Mouse (Mus musculus) left cerebral cortex, postnatal 10 days (tissue): Measurements from ENCODE around the gene Mpo. TPM values are rescaled to one million over a fixed set of nuclear protein-coding genes. Genes with fewer than 3 reads are reported as not detected.

ENCODE experiments used
- DNase-seq, 2 experiments: peaks; one replicate each; pipeline ENCODE4 v3.0.0; 2021 to 2022; ENCODE audit warnings: low spot score in 2 of 2, mixed read lengths in 1 of 2; ENCODE audit errors: extremely low spot score in 1 of 2
- intact Hi-C: fragments of 180-260 bp; cut with DNase I; formaldehyde crosslinking; loops from one replicate; pipeline ENCODE4 v1.15.1; 2025
- total RNA-seq, 2 experiments: library from RNA; stranded (reverse); gene quantifications; 2 replicates each; pipeline ENCODE4 v1.2.3; 2021

Mpo gene
- total RNA-seq, 2 experiments from 2014 or later, result not detected

DNA sequence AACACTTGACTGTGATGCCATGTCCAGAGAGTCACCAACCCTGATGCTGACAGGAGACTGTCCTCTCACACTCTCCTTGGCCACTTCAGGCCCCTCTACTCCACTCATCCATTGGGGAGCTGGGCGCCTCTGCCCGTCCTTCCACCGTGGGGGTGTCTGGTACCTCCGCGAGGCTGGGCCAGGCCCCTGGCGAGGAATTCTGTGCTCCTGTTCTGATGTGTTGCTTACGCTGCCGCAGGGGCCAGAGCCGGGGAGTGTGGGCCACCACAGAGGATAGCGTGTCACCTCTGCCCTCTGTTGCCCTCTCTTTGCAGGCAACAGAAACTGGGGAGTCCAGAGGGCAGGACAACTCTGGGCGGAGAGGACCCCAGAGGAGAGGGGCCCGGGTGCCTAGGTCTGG, 14.5 kb upstream of the Mpo start:
- intact Hi-C loops, result no loop called here
- DNase-seq, result no peak

- intact Hi-C loops, result no loop called here
These were observed 14.0 kb upstream of the Mpo start for GRCm38 (mm10) chr11:87779392-87779791.

DNA sequence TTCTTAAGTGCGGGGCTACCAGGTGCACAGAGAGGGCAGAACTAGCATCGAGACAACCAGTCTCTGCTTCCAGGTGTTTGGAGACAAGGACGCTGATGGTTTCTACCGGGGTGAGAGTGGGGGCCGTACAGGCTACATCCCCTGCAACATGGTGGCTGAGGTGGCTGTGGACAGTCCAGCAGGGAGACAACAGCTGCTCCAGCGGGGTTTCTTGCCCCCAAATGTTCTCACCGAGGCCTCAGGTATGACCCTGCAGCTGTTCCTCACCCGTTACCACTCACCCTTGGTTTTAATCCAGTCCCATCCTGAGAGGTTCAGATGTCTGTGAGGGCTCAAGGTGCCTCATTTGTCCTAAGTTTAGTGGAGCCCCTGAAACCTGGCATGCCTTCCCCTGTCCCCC, 13.3 kb upstream of the Mpo start:
- intact Hi-C loops, result no loop called here
- no peak for DNase-seq

More at GRCm38 (mm10) chr11:87779392-87779791, 14.0 kb upstream of the Mpo start:
- DNase-seq, result no peak

GRCm38 (mm10) chr11:87790088-87790487, 3.3 kb upstream of the Mpo start:
- intact Hi-C loops, result no loop called here
- no peak for DNase-seq

DNA sequence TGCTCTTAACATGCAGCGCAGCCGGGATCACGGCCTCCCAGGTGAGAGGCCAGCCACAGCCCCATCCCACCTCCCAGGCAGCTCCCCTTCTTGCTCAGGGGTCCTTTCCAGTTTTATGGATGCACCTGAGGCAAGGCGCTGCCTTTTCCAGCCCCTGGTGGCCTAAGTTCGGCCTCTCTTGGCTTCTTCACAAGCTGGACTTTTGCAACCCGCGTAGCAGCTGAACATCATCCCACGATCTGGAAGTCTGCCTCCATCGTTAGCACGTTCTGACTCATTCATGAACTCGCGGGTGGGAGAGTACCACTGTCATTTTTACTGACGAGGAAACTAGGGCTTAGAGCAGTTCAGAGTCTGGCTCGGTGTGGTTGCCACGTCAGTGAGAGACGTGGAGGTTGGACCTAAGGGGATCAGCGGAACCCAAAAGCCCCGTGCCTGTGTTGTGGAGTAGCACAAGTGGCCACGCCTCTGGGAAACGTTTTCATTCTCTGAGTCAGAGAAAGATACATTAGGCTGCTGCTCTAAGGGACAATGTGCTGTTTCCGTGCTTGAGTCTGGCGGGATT, 8.4 kb downstream of the Mpo start:
- intact Hi-C loops, result no loop called here
- peak in 1 of 2 experiments; percentile 8 for DNase-seq

GRCm38 (mm10) chr11:87802621-87803020, 9.2 kb downstream of the Mpo start:
- DNase-seq, result peak in 1 of 2 experiments; percentile 51
- intact Hi-C loops, result no loop called here

- DNase-seq, result no peak
- intact Hi-C loops, result no loop called here
These were observed 12.1 kb downstream of the Mpo start for GRCm38 (mm10) chr11:87805448-87805847.

DNA sequence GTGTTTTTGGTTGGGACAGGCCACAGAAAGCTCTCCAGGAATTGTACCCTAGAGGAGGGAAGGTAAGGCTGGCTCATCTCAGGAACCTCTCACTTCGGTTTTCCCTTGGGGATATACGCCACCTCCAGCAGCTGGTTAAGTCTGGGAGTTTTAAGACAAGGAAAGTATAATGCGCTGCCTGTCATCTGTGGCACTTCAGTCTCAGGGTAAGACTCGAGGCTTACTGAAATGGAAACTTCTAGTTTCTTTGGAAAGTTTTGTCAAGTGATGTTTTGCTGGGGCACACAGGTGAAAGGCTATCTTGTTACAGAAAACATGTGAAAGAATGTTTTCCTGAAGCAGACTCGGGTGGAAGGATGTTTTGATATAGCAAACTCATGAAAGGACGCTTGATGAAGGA, 14.1 kb downstream of the Mpo start:
- intact Hi-C loops, result no loop called here
- no peak for DNase-seq

- intact Hi-C loops, result no loop called here
- DNase-seq, result no peak
These were observed 14.9 kb downstream of the Mpo start for GRCm38 (mm10) chr11:87808236-87808635.

DNA sequence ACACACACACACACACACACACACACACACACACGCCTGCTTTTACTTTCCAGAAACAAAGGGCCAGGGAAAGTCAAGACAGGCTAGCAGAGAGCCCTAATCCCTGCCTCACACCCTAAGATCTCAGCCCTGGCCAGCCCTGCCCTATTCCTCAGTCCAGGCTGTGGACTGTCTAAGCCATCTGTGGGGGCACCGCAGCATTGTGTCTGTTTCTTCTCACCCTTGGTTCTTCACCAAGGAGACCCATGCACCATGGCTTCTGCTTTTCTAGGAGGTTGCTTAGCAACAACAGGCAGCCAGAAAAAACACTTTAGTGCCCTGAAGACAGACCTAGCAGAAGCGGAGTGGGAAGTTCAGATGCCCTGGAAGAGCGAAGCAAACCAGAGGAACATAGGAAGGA, 18.0 kb downstream of the Mpo start:
- DNase-seq, result no peak
- intact Hi-C loops, result no loop called here

DNA sequence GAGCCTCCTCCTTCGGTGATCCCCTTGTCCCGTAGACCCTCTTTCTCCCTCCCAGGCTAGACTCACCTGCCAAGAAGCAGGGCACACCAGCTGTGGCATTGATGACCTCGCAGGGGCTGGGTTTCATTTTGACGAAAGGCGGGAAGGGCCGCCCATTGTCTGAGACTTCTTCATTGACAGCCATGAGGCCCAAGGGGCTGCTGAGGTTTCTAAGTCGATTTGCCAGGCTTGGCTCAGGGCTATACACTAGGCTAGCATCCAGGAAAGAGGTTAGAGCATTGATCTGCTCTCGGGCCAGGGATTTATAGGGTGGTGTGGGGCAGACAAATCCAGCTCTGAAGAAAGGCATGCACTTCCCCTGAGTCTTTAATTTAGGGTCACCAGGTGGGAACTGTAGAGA, 21.4 kb downstream of the Mpo start:
- DNase-seq, result no peak
- intact Hi-C loops, result loop anchor here (5.0 kb wide), 1 partner anchor 153 kb away; the partner anchor contains the start of gene Rnf43

DNA sequence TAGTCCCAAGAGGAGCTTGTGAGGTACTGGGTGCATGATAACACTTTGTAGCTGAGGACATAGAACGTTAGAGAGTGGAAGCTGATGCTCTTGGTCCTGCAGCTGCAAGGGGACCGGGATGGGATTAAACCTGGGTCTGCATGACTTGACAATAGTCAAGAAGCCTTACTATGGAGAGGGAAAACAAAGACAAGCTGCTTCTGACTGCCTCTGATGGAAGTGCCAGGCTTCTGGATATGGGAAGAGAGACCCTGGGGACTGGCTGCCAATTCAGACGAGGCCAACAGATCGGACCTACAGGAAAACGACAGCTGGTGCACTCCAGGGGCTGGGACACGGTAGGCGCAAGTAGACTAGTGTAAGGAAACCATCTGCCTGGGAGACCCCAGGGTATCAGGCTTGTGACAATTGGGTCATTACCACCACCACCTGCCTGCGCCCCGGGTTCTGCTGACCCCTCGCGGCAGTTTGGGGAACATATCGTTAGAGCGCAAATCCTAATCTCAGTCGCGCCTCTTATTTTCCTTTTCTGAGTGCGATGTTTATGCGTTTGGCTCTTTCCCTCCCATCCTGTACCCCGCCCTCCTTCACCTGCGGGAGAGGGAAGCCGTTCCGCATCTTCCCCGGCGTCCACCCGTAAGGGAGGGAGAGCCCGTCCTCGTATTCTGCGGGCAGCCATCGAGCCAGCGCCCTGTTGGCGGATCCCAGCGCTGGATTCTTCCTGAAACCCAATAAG, 23.5 kb downstream of the Mpo start:
- peak; percentile 20 to 59 for DNase-seq
- intact Hi-C loops, result loop anchor here (5.0 kb wide), 1 partner anchor 155 kb away; the partner anchor contains the start of gene Rnf43

GRCm38 (mm10) chr11:87817443-87817773, 24.0 kb downstream of the Mpo start:
- intact Hi-C loops, result loop anchor here (5.0 kb wide), 1 partner anchor 155 kb away; the partner anchor contains the start of gene Rnf43
- DNase-seq, result peak in 1 of 2 experiments; percentile 16

DNA sequence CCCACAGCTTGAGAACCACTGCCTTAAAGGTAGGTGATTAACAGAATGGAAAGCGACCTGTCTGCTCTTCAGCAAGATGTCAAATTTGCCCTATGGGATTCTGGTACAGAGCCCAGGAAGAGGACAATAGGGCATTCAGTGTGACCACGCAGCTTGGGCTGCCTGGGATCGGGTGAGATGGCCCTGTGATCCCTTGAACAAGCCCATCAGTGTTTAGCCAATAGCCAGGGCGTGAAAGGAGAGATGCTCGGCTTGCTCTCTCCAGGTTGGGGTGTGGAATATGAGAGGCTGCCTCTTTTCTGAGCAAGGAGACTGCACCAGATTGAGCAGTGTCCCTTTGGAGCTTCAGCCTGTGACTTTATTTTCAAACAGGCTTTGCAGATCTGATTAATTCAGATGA, 28.1 kb downstream of the Mpo start:
- intact Hi-C loops, result no loop called here
- DNase-seq, result no peak

DNA sequence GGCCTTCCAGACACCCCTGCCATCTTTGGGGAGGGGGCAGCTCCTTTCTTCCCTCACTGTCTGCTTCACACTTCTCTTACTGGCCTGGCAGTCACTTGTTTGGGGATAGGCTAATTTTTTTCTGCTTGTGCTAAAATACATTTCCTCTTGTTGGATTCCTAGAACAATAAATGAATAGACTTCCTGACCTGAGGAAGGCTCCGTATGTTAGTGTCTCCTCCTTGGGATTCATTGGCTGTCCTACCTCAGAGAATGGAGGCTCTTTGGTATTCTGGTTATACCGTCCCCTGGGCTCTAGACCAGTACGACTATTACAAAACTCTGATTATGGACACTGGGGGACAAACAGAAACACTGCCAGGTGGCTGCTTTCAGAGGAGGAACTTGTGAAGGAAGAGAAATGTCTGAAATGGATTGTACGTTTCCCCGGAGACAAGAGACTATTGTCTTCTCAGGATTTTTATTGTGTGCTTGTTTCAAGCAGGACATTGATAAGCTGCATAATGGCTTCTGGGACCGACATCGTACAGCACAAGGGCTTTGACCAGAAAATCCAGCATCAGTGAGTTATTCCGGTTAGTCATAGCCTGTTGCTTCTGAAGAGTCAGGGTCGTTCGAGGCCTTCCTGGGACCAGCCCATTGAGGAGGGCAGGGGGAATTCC, 35.0 kb downstream of the Mpo start, which contains the start of gene Lpo:
Gene Lpo (minus strand): TSS at position 51 of the 662 bp plus-strand sequence.
- intact Hi-C loops, result no loop called here
- DNase-seq, result peak in 1 of 2 experiments; percentile 5

GRCm38 (mm10) chr11:87840676-87841075, 47.3 kb downstream of the Mpo start:
- no peak for DNase-seq
- intact Hi-C loops, result no loop called here

- DNase-seq, result no peak
These were observed 48.1 kb downstream of the Mpo start for GRCm38 (mm10) chr11:87841436-87841835.

GRCm38 (mm10) chr11:87846968-87847600, 53.7 kb downstream of the Mpo start:
- intact Hi-C loops, result no loop called here
- no peak for DNase-seq

More at GRCm38 (mm10) chr11:87841436-87841835, 48.1 kb downstream of the Mpo start:
- intact Hi-C loops, result no loop called here

GRCm38 (mm10) chr11:87847884-87848283, 54.5 kb downstream of the Mpo start:
- intact Hi-C loops, result no loop called here
- DNase-seq, result no peak
